Mouse (Mus musculus) regulatory T cell (primary cell): ENCODE results near the gene Ugt1a2.

Experiments
- in situ Hi-C: fragments of 300-600 bp; cut with MboI, MseI; formaldehyde crosslinking; loops from one replicate; pipeline ENCODE4 v1.15.1; 2025; ENCODE audit warnings: high pct_unique_total_duplicates

The Ugt1a2 gene

DNA sequence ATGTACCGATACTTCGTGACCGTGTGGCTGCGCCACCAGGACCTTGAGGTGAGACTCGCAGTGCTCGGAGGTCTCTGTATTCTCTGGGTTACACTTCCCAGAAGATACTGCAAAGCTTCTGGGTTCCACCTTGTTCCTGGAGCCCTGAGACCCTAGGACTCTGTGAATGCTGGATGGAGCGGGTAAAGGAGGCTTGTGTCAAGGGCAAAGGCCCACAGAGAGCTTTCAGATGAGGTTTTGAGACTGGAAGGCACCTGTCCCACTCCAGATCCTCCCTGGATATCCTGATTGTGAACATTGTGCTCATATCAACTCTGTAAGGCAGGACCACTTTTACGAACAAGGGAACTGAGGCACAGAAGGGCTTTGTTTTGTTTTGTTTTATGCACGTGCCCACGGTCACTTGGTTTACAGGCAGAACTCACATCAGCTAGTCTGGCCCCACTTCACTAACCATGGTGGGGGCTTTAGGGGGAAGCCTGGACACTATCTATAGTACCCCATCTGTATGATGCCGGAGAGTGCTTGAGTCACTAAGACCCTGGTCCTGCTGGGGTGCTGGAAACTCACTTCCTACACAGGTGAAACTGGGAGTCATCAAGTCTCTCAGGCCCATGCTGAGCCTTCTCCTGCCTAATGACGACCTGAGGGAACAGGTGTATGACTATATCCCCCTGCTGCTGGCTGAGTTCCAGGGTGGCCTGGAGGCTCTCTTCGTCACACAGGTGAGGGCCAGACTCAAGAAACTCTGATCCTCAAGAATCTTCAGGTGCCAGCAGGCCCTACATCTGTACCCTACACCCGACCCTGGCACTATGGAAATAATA lies 33.2 kb downstream of the Ugt1a2 start:
- in situ Hi-C loops = no loop called here

GRCm38 (mm10) chr1:88234248-88234610 lies 33.8 kb downstream of the Ugt1a2 start:
- in situ Hi-C loops = no loop called here

DNA sequence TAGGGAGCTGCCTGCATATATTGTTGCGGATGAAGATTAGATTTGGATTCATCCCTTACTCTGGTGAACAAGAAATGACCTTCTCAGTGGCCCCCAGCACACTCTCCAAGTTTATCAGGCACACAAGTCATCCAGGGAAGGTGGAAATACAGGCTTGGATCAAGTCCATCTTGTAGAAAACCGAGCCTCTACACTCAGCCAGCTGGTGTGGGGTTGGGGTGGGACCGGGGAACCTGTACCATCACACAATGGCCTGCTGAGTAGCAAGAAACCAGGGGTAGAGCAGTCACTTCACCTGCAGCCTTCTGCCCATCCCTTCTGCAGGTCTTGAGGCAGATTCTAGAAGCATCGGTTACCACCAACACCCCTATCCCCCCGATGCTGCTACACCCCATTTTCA lies 34.2 kb downstream of the Ugt1a2 start:
- in situ Hi-C loops = no loop called here

DNA sequence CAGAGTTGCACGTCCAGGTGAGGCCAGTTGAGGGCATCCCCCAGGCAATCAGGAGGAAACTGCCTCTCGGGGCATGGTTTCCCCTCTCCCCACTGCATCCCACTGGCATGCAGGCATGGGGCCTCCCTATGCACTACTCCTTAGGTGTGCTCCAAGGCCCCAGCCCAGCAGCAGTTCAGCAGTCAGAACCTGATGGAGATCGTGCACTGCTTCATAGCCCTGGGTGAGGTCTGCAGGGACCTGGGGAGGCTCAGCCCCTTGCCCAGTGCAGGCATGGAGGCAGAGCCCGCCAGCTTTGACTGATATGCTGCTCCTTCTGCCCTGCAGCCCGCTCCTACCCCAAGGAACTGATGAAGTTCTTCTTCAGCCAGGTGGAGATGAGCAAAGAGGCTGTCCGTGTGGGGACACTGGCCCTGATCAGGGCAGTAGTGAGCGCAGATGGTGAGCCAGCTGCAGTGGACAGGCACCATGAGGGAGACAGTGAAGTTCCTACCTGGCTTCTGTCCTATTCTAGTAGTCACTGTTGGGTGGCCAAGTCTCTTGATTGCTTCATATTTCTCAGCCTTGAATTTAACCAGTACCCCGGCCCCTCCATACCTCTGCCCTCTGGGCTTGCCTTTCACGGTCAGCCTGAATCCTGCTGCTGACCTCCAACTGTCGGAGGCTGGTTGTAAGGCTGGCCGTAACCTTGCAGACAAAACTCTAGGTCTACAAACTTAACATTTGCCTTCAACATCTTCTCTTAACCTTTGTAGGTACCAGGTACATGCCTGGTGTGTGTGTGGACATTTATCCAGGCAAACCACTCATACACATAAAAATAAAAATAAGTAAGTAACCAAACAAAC lies 34.9 kb downstream of the Ugt1a2 start:
- in situ Hi-C loops = no loop called here

DNA sequence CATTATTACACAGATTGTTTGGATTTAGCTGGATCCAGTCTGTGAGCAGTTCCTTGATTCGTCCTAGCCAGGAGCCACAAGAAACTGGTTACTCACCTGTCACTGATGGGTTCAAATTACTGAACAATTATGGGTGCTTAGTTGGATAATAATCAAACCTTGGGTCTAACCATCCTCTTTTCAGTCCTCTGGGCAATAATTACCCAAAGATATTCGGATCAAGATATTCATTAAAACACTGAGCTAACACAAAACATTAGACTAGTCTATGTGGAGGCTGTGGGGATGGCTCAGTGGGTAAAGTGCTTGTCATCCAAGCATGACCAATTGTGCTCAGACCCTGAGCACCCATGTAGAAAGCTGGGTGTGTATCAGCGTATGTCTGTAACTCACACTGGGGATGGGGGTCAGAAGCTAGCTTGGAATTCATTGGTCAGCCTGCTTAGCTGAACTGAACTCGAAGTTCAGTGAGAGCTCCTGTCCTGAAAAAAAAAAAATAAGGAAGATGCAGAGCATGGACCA lies 35.6 kb downstream of the Ugt1a2 start:
- in situ Hi-C loops = no loop called here

GRCm38 (mm10) chr1:88237311-88237710 lies 36.9 kb downstream of the Ugt1a2 start:
- in situ Hi-C loops = no loop called here

- in situ Hi-C loops = no loop called here
These were observed 38.4 kb downstream of the Ugt1a2 start for GRCm38 (mm10) chr1:88238771-88239170.

- in situ Hi-C loops = no loop called here
These were observed 39.7 kb downstream of the Ugt1a2 start for GRCm38 (mm10) chr1:88240072-88240471.

DNA sequence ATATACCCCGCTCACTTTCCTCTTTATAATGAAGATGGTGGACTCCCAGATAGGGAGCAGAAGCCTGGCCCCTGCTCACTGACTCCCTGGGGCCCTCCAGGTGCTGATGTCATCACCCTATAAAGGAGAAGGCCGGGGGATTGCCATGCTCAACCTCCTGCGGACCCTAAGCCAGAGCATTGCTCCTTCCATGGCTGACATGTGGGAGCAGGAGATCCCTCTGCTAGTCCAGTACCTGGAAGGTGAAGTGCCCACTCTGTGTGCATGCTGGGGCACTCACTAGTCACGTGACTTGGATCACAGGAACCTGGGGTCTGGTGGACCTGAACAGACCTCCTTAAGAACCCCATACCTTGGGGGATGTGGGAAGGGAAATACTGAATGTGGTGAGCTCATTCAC lies 40.2 kb downstream of the Ugt1a2 start:
- in situ Hi-C loops = no loop called here

DNA sequence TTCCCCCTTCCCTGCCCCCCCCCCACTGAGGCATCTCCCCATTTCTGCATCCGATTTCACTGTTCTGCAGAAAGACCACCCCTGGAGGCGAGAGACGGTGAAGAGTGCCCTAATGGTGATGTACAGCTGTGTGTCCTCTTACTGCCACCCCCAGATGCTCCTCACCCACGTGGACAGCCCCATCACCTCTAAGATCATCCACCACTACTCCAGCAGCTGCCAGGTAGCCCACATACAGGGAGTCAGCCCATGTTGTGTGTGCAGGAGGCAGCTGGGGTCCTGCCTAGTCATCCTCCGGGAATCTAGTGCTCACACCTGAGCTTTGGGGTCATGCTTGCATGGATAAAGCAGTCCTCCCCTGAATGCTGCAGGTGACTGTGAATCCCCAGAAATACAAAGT lies 43.5 kb downstream of the Ugt1a2 start:
- in situ Hi-C loops = no loop called here

- in situ Hi-C loops = no loop called here
These were observed 45.5 kb downstream of the Ugt1a2 start for GRCm38 (mm10) chr1:88245881-88246280.

DNA sequence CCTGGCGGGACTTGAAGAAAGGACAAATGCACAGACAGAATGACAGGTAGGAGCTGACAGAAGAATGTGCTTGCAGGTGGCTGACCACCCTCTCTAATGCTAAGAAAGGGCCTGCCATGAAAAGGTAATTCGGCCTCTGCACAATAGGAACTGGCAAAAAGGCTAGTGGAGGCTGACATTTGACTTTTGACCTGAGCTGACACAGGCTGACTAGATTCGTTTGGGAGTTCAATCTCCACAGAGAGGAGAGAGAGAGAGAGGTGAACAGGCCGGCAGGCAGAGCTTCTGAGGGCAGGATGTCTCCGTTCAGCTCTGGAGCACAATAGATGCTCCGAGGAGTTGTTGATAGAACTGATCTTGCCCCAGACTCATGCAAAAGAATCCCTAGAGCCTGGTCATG lies 46.0 kb downstream of the Ugt1a2 start:
- in situ Hi-C loops = no loop called here

- in situ Hi-C loops = no loop called here
These were observed 47.3 kb downstream of the Ugt1a2 start for GRCm38 (mm10) chr1:88247660-88248059.

DNA sequence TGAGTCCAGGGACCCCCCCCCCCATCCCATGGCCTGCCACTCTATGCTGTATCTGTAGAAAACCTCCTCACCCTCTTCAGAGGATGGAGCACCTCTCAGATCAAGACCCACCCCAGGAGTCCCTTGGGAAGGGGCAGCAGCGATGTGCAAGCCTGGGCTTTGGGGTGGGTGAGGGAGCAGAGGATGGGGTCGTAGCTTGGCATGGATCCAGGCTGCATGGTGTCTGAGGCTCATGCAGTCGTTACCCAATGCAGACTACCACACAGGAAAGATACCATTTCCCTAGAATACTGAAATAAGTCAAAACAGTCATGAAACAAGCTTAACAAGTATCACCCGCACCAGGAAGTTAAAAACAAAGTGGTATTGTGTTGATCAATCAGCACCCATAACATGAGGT lies 48.3 kb downstream of the Ugt1a2 start:
- in situ Hi-C loops = no loop called here

DNA sequence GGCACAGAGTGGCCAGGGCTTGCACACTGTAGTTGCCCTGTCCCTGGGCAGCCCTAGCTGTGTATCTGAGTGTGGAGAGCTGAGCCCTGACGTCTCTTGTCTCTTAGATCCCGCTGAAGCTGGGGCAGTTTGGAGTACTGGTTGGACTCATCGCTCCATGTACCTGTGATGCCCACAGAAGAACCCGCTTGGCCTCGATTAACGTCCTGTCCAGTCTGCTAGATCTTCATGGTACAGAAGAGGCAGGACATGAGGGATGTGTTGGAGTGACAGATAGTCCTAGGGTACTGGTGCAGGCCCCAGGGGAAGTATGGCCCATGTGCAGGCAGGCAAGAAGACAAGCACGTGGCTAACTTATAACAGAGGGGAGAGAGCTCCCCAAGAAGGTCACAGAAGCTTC lies 49.2 kb downstream of the Ugt1a2 start:
- in situ Hi-C loops = no loop called here

GRCm38 (mm10) chr1:88250023-88250422 lies 49.6 kb downstream of the Ugt1a2 start:
- in situ Hi-C loops = no loop called here

DNA sequence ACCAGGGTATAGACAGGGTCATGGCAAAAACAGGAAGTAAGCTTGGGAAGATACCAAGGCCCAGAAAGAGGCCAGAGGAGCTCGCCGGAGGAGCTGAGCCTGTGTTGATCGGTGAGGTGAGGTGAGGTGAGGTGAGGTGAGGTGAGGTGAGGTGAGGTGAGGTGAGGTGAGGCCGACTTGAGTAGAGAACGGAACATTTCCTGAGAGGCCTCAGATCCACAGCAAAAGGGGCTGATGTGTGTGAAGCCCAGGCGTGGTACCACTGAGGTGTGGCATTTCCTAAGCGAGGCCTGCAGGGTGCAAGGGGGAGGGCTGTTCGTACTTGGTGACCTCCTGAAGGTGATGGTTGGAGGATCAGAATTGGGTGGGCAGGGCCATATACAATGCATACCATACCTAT lies 52.7 kb downstream of the Ugt1a2 start:
- in situ Hi-C loops = no loop called here

DNA sequence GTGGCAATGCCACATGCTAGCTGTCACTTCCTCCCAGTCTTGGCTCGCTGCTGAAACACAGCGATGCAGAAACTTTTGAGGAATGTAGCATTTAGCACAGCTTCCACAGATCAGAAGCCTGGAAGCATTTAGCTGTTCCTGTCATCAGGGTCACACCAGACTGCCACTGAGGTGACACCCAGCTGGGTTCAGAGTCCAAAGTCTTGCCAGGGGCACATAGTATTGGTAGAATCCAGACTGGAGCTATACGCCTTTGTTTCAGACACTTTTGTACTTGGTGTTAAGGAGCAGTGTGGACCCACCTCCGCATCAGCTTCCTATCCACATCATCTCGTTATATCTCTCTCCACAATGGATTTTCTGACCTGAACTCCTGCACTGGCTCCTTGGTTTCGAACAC lies 53.1 kb downstream of the Ugt1a2 start:
- in situ Hi-C loops = no loop called here

DNA sequence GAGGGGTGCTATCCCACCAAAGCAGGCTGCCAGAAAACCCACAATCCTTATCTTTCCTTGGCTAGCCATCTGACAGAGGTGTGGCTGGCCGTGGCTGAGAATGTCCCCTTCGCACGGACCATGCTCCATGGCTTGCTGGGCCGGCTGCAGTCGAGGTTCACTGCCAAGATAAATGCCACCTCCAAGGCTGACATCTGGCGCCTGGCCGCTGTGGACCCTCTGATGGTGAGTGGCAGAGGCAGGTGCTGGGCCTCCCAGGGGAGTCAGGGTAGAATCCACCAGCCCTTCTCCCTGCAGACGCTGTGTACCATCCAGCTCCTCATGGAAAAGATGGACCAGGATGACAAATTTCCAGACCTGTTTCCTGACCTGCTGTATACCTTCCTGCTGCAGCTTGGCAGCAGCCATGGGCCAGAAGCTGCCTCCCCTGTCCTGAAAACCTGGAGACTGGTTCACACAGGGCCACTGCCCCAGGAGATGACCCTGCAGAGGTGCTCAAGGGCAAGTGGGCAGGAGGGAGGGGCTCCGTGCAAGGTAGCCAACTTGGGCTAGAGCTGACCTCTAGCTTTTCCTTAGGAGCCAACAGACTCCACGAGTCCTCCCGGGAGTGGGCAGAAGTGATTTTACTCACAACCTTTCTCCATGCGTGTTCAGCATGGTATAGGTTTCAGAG lies 54.5 kb downstream of the Ugt1a2 start:
- in situ Hi-C loops = no loop called here

GRCm38 (mm10) chr1:88255466-88255857 lies 55.1 kb downstream of the Ugt1a2 start:
- in situ Hi-C loops = no loop called here

GRCm38 (mm10) chr1:88255989-88256754 lies 55.8 kb downstream of the Ugt1a2 start:
- in situ Hi-C loops = no loop called here
